Mouse (Mus musculus): ENCODE measurements at regions not wholly inside any gene's neighbourhood (a gene's known extent, or its start where the extent isn't known, plus 50 kb on each side); places are given as distances from the start of the nearest gene placed in this dataset.

GRCm38 (mm10) chr7:129936731-129937130 is 345.1 kb downstream of the Wdr11 start:
- no peak for DNase-seq

GRCm38 (mm10) chr7:129937715-129938114 is 346.1 kb downstream of the Wdr11 start:
- no peak for DNase-seq

- DNase-seq, result no peak
Observed at GRCm38 (mm10) chr7:129938141-129938540, 346.5 kb downstream of the Wdr11 start.

GRCm38 (mm10) chr7:129939266-129939665 is 347.6 kb downstream of the Wdr11 start:
- DNase-seq, result no peak

GRCm38 (mm10) chr7:129941311-129942029 is 349.8 kb downstream of the Wdr11 start:
- DNase-seq, result no peak

- peak in 1 of 2 experiments; percentile 14 for DNase-seq
Observed at GRCm38 (mm10) chr7:129948613-129949110, 357.0 kb downstream of the Wdr11 start.

GRCm38 (mm10) chr7:129950456-129950855 is 358.8 kb downstream of the Wdr11 start:
- no peak for DNase-seq

- DNase-seq, result no peak
Observed at GRCm38 (mm10) chr7:129958379-129958778, 366.7 kb downstream of the Wdr11 start.

GRCm38 (mm10) chr7:129962575-129962974 is 370.9 kb downstream of the Wdr11 start:
- DNase-seq, result no peak

- no peak for DNase-seq
Observed at GRCm38 (mm10) chr7:129964192-129964591, 372.5 kb downstream of the Wdr11 start.

GRCm38 (mm10) chr7:129965281-129966051 is 373.8 kb downstream of the Wdr11 start:
- DNase-seq, result peak; percentile 34 to 43

- DNase-seq, result peak; percentile 32 to 42
Observed at GRCm38 (mm10) chr7:129966771-129967170, 375.1 kb downstream of the Wdr11 start.

- DNase-seq, result no peak
Observed at GRCm38 (mm10) chr7:129970201-129970600, 378.5 kb downstream of the Wdr11 start.

- no peak for DNase-seq
Observed at GRCm38 (mm10) chr7:129974206-129974605, 382.5 kb downstream of the Wdr11 start.

GRCm38 (mm10) chr7:129974837-129975236 is 383.2 kb downstream of the Wdr11 start:
- no peak for DNase-seq

GRCm38 (mm10) chr7:129975781-129976514 is 384.3 kb downstream of the Wdr11 start:
- no peak for DNase-seq

- DNase-seq, result no peak
Observed at GRCm38 (mm10) chr7:129978576-129978975, 386.9 kb downstream of the Wdr11 start.

- no peak for DNase-seq
Observed at GRCm38 (mm10) chr7:129979337-129979736, 387.7 kb downstream of the Wdr11 start.

GRCm38 (mm10) chr7:129980501-129980900 is 388.8 kb downstream of the Wdr11 start:
- DNase-seq, result peak; percentile 17 to 20

- no peak for DNase-seq
Observed at GRCm38 (mm10) chr7:129982411-129982810, 390.7 kb downstream of the Wdr11 start.

- no peak for DNase-seq
Observed at GRCm38 (mm10) chr7:129983601-129984120, 392.0 kb downstream of the Wdr11 start.

- no peak for DNase-seq
Observed at GRCm38 (mm10) chr7:129984367-129984766, 392.7 kb downstream of the Wdr11 start.

- DNase-seq, result no peak
Observed at GRCm38 (mm10) chr7:129987119-129987665, 395.5 kb downstream of the Wdr11 start.

Measured in cerebellum, postnatal 14 days (tissue).